Mouse (Mus musculus) urinary bladder, postnatal 14 days (tissue): Measurements from ENCODE around the gene Actl6a.
"Not testable (repeated sequence)": the region's sequence is repeated elsewhere in the genome, so short reads cannot be mapped to it uniquely, and the experiment has no call there.

Experiments
- DNase-seq: peaks from one replicate; pipeline ENCODE4 v3.0.0; 2021; ENCODE audit warnings: low spot score

The Actl6a gene

DNA sequence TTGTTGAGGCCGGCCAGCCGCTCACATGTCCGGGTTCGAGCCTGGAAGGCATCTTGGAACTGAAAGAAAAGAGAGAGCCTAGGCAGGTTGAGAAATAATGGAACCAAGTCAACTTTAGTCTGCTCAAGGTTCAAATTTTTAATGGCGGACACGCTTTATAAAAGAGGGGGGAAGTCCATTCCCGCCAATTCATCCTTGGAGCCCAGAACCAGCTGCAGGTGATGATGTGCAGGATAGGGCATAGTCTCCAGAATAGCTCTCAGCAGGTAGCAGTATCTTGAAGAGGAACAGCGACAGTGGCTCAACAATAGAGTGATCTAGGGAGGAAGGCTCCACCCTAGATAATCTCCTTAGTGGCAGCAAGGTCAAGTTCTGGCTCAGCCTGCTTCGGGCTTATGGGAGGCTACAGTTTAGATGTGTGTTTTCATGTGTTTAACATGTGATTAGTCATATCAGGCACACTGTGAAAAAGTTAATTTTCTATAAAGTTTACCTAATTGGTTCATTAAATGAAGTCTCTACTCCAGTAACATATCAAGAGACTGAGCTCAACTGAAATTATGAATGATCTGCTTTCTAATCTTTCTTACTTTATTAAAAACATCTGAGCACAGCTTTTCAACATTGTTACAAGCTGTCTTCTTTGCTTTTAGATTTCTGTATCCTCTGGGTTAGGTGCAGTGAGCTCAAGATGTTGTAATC is at the start of gene Actl6a:
Actl6a (plus strand) TSS at position 652 of the 702 bp plus-strand sequence.
- not testable (repeated sequence) for DNase-seq

DNA sequence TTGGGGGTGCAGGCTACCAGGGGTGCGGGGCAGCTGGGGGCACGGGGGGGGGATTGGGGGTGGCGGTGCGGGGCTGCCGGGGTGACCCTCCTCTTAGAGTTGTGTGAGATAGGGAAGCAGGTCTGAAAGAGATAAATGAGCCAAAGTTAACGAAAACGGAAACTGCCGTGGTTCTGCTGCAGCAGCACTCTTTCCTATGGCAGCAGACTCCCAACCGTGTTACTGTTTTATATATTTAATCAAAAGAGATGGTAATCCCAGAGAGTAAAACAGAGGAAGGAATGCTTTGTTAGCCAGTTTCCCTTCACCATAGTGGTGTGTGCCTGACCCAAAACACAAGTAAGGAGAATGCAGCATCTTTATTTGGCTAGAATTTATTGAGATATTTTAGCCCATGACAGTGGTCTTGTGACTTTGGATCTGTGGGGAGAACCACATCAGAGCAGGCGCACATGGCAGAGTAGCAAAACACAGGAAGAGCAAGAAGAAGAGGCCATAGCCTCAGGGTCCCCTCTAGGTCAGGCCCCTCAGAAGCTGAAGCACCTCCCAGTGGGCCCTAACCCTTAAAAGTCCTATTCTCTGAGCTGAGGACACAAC is 49.6 kb upstream of the Actl6a start:
- DNase-seq: no peak

DNA sequence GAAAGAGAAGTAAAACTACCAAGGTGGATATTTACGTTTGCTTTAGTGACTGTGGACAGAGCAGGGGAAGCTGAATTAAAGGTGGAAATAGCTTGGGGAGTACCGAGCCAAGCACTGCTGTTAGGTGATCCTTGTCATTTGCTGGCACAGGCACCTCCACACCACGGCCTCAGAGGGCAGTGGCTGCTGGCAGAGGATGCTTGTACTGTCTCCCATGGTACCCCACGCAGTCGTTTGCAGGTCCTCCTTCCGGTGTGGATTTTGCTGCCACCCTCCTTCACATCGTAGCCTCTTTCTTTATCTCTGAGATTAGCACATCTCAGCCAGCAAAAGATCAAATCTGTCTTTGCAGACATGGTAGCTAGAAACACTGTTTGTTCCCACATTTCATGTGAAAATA is 47.7 kb upstream of the Actl6a start:
- DNase-seq: no peak

DNA sequence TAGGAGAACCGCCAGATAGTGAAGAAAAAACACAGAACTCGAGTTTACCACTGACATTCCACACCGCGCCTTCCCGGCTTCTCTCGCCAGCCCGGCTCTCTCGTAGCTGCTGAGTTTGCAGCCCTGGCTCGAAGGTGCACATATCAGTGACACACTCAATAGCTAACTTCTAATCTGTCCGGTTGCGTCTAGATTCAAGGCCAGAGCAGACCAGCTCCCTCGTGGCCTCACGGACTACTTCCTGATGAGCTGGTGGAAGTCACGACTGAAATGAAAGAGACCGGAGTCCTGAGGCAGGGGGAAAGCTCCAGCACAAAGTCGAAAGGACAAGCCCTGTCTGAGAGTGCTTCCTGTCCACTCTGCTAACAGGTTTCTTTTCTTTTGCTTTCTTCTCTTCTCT is 47.3 kb upstream of the Actl6a start:
- no peak for DNase-seq

DNA sequence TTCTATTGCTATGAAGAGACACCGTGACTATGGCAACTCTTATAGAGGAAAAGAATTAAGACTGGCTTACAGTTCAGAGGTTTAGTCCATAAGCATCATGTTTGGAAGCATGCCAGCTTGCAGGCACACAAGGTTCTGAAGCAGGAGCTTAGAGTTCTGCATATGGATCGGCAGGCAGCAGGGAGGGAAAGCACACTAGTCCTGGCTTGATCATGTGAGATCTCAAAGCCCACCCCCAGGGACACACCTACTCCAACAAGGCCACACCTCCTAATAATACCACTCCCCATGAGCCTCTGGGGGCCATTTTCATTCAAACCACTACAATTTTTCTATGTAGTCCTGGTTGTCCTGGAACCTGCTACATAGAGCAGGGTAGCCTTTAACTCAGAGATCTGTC is 46.6 kb upstream of the Actl6a start:
- DNase-seq: no peak

DNA sequence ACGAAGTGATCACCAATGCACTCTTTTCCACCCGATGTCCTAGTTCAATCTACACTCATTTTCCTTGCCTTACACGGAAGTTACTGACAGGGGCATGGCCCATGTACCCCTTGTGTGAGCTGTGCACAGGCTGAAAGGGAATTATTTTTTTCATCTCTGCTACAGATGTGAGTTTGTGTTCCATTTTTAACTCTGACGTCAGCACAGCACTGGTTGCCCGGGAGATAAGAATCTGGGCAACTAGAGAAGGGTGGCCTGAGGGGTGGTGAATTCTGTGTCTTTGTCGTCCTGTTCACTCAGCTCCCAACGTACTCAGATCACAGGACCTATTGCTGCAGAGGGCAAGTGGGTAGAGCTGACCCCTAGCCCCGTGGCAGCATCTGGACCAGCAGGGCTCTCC is 45.8 kb upstream of the Actl6a start:
- no peak for DNase-seq

DNA sequence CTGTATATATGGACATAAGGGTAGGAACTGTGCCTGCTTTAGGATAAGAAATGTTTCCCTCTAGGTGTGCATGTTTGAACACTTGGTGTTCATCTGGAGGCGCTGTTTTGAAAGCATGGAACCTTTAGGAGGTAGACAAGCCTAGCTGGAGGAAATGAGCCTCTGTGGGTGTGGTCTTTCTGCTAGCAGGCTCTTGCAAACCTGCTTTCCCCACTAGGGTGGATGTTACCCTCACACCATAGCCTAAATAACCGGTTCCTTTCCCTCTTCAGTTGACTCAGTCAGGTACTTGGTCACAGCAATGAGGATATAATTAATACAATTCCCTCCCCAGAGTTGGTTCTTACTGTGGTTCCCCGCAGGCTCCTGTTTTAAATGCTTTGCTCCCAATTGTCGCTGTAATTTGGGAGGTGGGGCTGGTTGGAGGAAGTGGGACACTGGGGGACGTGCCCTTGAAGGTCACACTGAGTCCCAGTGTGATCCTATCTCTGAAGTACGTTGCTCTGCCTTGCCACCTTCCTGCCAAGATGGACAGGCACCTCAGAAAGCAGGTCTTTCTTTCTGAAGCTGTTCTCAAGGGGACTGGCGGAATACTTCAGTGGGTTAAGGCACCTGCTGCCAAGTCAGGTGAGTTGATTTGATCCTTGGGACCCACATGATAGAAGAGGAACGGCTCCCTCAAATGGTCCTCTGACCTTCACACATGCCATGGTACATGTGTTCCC is 45.1 kb upstream of the Actl6a start:
- no peak for DNase-seq

DNA sequence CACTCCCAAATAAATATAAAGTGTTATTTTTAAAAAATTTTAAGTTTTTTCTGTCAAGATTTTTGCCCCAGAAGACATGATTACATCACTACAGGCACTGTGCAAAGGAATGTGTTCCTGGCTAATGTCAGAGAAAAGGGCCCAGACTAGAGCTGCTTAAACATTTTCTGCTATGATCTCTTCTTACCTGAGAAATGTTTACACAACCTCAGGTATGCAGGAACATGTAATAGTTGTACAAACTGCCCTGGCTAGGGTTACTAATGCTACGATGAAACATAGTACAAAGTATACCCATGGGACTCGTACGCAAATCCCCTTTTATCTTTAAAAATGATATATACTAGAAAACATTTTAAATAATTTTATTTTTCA is 44.6 kb upstream of the Actl6a start:
- DNase-seq: no peak

DNA sequence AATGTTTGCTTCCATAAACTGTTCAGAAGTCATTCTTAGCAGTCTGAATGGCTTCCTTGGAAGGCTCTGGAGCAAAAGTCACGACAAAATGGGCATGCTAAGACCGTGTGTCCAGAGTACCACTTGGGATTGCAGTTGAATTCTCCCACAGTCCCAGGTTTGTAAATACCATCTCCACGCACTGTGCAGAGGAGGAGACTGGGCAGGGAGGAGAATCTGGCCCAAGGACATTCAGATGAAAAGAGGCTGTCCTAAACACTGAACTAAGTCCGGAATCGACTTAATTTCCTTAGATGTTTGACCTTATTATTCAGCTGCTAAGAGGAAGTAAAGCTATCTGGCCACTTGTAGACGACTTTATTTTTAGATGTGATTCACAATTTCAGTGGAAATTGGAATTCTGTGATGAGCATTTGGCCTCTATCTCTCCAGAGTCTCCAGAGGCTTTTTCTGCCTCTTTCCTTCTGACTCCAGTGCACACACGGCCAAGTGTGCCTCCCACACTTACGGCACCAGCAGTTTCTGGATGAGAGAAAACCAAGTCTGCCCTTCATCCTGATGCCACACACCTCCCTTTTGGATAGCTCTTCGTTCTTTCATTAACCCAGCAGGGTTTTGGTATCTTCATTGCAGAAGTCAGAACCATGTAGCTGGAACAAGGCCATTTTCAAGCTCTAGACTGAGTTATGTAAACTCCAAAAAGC is 37.7 kb upstream of the Actl6a start:
- DNase-seq: no peak

DNA sequence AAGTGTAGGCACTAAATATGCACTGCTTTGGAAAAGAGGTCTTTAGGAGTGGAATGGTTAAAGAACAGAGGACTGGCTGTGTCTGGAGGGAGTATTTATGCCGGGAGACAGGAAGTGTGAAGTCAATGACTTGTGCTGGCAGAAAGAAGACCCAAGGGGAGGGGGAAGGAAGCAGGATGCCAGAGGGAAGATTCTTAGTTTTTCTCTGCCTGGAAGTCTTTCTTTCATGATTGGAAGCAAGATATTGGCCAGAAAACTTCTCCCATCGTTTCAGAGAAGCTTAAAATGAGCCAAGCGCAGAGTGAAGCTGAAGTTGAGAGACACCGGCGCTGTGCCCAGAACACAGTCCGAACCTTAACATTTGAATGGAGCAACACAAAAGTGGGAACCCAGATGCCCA is 36.9 kb upstream of the Actl6a start:
- DNase-seq: peak; percentile 21

DNA sequence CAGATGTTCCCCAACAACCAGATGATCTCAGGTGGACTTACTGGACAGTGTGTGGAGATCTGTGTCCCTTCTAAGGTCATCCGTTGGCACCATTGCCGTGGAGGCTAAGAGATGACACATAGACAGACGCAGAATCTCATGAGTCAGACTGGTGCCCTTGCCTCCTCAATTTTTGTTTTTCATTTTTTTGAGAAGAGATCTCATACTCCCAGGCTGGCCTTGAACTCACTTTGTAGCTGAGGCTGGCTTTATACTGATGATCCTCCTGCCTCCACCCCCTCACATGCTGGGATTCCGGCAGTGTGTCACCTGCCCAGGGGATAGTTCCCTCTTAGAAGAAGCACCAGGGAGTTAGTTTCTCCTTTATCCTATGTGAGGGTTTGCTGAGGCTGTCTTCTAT is 35.9 kb upstream of the Actl6a start:
- no peak for DNase-seq

DNA sequence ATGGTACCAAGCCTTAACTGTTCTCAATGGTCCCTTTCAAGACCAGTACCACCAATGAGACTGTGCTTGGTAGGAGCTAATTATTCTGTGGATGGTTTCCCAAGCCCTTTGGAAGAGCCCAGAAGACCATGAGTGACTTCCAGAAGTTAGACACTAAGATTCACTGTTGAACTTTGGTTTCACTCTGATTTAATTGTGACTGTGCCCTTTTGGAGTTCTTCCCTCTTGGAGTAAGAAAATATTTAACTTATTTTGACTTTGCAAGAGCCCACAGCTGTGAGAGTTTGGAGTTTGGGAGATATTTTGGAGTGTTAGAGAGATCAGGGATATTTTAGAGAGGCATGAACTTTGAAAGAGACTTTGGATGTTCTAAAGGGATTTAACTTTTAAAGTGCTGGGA is 32.9 kb upstream of the Actl6a start:
- DNase-seq: no peak

DNA sequence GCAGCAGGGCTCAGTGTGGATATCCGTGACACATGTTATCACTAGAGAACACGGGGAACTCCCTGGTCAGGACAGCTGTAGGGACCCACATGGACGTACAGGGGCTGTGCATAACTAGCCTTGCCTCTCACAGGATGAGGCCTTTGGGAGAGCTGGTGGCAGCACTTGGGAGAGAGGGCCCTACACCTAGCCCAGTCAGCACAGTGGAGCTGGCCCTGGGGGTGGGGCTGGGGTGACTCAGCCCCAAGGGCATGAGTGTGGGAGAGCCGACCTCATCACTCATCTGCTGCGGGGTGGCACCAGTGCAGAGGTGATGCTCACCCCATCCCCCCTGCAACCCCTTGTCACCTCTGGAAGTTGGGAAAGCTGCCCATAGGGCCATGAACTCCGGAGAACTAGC is 29.7 kb upstream of the Actl6a start:
- no peak for DNase-seq

DNA sequence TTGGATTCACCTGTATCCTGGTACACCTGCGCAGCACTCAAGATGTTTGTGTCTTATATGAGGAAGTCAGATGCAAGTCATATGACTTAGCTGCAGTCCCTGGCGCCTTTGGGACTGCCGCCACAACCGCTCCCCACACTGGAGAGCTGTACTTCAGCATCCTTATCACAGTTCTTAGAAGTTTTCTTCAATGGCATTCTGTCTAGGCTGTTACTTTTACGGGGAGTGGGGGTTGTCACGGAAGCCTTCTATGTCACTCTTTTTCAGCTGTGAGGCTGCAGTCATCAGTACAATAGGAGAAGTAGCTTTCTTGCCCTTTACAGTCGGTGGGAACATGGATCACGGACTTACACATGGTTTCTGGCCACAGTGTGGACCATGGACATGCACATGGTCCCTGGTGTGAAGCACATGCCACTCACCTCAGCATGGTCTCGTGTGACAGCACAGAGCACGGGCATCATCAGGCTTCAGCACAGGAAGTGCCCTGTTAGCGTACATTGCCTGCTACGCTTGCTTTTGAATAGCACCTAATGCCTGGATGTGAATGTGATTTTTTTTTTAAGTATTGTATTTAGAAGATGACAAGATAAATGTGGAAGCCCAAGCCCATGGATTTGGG is 23.1 kb upstream of the Actl6a start:
- DNase-seq: no peak

DNA sequence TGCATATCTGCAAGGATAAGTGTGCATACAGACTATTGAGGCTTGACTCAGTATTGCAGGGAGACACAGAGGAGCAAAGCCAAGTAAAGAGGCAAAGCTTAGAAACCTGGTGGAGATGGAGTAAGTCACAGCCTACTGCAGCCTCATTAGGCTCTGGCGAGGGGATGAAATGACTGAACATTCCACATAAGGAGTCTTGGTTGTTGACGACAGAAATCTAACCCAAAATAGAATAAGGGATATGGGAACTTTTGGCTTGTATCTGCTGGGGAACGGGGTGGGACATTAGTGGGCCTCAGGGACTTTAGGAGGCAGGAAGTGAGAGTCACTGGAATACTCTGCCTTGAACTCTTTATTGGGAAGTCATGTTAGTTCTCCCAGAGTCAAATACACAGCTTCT is 21.5 kb upstream of the Actl6a start:
- DNase-seq: no peak

DNA sequence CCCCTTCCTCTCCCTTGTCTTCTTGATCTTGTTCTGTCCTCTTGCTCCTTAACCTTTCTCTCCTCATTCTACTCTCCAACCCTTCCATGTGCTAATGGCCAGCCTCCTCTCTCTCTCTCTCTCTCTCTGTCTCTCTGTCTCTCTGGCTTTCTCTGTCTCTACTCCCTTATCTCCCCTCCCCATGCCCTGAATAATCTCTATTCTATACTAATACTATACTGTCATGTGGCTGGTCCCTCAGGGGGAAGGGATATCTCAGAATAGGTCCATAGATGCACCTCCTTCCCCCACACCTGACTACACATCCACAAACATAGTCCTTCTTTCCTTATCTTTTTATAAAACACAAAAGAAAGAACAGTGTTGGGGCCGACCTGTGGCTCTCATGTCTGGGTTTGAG is 19.6 kb upstream of the Actl6a start:
- no peak for DNase-seq

DNA sequence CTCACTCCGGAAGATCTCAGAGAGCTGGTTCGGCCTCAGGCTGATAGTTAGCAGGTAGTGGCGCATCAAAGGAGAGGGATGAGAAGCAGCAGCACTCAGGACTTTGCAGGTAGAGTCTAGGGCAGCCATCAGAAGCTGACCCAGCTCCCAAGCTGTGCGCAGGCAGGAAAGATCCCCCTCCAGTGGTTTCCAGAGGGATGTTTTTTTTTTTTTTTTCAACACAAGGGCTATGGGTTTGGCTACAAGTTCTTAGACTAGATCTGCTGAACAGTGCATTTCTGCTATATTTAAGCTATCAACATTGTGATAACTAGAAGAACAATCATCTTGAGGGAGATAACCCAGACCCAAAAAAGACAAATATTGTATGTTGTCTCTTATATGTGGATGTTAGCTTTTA is 18.9 kb upstream of the Actl6a start:
- DNase-seq: no peak

DNA sequence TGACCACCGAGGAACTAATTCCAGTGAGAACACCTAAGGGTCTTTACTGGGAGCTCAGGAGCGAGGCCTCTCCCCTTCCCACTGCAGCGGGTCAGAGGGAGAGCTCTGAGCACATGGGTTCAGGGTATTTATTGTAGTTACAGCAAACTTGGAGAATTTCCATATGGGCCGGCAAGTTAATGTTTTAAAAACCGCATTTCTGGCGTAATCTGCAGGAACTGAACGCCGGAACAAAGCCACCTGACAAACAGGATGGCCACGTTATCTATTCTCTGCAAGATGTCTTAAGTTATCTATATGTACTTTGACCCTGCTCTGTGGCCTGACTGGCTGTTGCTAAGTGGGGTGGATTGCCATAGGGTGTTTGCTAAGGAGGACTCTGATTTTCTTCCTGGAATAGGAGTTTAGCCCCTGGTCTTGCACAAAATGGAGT is 16.5 kb upstream of the Actl6a start:
- no peak for DNase-seq

DNA sequence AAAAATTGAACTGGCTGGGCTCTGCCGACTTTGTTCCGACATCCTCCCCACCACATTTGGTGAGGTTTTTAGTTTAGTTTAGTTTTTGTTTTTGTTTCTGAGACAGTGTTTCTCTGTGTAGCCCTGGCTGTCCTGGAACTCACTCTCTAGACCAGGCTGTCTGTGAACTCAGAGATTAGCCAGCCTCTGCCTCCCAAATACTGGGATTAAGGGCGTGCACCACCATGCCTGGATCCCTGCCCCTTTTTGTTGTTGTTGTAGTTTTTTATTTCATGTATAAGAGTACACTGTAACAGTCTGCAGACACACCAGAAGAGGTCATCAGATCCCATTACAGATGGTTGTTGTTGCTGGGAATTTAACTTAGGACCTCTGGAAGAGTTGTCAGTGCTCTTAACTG is 16.1 kb upstream of the Actl6a start:
- DNase-seq: no peak

DNA sequence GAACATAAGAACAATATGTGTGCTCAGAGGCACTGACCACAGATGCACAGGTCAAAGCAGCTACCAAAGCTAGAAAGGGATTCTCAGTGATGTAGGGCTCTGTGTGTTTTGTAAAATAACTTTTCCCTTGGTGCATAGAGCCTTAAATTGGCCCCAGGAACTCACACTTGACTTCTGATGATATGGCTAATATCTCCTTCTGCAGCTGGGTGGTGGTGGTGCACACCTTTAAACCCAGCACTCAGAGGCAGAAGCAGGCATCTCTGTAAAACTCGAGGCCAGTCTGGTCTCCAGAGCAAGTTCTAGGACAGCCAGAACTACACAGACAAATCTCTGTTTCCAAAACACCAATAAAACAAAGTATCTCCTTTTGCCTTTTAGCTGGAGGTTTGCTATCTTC is 15.2 kb upstream of the Actl6a start:
- no peak for DNase-seq

DNA sequence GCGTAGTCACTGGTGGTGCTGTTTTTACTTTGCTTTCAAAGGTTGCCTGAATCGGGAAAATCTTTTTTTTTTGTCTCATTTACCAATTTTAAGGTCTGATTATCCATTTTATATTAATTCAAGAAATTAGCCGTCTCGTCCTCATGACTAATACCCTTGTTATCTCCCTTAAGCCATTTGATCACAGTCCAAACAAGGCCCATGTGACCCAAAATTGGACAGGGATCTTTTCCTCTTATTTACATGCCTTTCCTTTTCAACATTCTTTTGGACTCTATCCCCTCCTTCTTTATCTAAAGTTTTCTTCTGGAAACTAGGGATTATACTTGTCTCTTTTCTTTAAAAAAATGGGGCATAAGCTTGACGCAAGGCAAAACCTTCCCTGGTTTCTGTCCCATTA is 14.3 kb upstream of the Actl6a start:
- no peak for DNase-seq

DNA sequence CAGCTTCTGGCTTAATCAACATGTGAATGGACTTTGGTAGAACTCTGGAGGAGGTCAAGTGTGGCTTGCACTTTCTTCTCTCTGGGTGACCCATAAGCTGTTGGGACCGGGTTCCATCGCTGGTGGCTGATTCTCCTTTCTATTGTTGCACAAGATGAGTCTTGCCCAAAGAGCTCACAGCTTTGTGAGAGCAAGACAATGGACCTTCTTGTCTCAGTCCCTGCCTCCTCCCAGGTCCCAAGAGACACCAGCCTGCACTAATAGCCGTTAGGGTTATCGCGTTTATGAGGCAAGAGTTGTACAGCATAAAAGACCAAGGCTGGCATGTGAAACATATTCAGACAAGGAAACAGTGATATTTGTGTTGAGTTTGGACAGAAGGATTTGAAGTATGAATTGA is 11.9 kb upstream of the Actl6a start:
- no peak for DNase-seq
